Mouse (Mus musculus) gastrocnemius, adult 18-20 months (tissue): Measurements from ENCODE around the gene Pdzd2. TPM values are rescaled to one million over a fixed set of nuclear protein-coding genes. Genes with fewer than 3 reads are reported as not detected.
A peak's percentile ranks its signal among the peaks of the same experiment; 100 is the strongest.

Experiments used
- DNase-seq: peaks from one replicate; pipeline ENCODE4 v3.0.0; 2021; ENCODE audit warnings: low spot score
- total RNA-seq, 2 experiments: library from RNA; stranded (reverse); gene quantifications; 2 replicates each; pipeline ENCODE4 v1.2.3; 2021

Pdzd2 gene
- total RNA-seq, 2 experiments from 2014 or later: 14.1 to 16.3 TPM

DNA sequence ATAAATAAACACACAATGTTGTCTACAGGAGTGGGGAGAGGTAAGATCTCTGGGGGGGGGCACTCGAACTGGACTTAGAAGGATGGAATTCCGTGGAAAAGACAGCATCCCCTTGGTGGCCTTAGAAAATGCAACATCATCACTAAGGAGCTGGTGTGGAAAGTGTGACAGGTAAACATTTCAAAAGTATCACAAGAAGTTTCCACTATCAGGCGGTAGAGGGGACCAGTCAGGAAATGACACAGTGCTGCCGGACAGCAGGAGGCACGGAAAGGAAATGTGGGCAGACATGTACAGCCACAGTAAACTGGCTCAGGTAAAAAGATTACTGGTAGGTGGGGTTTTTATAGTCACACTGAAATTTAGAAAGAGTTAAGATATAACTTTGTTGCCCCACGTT, 160.5 kb downstream of the Pdzd2 start:
- DNase-seq: no peak

DNA sequence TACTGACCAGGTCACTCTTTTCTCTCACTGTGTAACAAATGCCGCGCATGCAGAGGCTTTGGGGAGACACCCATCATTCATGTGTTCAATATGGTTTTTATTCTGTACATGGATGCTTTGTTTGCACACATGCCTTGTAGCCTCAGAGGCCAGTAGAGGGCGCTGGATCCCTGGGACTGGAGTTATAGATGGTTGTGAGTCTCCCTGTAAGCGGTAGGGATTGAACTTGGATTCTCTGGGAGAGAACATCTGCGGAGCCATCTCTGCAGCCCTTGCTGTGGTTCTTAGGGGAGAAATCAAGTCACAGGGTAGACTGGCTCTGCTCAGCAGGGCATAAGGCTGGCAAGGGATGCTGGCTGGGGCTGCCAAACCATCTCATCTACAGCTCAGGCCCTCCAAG, 161.4 kb downstream of the Pdzd2 start:
- DNase-seq: peak; percentile 50

DNA sequence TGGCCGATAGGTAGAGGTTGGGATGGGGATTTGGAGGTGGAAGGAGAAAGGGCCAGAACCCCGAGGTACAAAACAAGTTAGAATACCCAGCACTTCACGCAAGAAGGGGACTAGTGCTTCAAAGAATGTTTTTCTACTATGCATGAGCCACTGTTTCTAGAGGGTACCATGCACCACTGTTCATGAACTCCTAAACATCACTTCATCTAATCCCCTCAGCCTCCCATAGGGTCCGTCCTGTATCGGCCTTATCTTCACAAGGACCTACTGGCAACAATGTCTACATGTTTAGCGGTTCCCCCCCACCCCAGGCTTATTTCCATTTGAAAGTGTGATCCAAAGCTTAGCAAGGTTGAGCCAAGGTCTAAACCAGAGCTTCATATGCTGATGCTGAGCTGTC, 162.0 kb downstream of the Pdzd2 start:
- DNase-seq: no peak

DNA sequence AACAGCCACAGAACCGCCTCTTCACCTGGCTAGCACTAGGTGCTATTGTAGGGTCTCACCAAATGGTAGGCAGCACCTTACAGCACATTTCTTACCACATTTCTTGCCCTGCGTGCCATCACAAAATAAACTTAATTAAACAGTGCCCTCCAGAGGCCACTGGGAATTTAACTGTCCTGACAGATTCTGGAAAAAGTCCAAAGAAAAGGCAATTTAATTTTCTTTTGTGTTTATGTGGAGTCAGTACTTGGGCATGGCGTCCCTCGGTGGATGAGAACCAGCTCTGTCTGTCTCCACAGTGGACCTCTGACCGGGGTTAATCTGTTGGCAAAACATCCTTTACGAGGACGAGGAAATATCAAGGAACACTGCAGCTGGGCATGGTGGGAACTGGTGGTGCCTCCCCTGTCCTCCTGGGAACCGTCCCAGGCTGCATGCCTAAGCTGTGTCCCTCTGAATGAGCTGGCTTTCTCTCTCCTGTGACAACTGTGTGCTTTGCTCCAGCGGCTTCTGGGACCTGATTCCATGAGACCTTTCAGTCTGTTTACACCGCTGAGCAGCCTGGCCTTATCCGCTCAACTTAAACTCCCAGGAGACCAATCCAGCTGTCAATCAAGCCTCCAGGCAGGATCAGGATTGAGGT, 162.5 kb downstream of the Pdzd2 start:
- peak; percentile 63 for DNase-seq

DNA sequence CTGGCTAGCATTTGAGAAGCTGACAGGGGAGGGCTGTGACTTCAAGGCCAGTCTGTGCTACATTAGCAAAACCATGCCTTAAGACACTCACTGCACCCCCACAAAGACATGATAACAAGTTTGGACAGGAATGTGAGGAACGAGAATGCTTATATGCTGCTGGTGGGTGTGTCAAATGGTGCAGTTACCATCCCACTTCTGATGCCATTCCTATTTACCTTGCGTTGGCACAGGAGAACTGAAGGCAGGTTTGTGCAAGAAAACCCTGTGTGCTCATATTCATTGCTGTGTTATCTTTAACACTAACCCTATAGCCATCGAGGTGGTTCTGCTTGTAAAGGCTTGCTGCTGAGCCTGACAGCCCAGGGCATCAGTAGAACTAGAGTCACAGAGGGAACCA, 166.1 kb downstream of the Pdzd2 start:
- no peak for DNase-seq

DNA sequence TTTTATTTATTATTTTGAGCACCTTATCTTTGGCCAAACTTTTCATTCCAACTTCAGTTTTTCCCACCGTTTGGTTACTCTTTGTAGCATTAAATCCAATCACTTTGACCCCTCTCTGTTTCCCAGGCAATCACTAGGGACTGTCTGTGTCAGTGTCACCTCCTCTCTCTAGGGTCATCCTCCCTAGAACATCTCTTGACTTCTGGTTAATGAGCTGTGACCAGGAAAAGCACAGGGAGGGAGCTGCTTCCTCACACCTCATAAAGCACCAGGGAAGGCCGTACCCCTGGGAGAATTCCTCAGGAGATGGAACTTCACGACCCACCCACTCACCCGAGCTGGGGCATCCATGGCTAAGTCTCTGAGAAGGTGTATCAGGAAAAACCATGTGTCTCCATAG, 168.6 kb downstream of the Pdzd2 start:
- DNase-seq: no peak

DNA sequence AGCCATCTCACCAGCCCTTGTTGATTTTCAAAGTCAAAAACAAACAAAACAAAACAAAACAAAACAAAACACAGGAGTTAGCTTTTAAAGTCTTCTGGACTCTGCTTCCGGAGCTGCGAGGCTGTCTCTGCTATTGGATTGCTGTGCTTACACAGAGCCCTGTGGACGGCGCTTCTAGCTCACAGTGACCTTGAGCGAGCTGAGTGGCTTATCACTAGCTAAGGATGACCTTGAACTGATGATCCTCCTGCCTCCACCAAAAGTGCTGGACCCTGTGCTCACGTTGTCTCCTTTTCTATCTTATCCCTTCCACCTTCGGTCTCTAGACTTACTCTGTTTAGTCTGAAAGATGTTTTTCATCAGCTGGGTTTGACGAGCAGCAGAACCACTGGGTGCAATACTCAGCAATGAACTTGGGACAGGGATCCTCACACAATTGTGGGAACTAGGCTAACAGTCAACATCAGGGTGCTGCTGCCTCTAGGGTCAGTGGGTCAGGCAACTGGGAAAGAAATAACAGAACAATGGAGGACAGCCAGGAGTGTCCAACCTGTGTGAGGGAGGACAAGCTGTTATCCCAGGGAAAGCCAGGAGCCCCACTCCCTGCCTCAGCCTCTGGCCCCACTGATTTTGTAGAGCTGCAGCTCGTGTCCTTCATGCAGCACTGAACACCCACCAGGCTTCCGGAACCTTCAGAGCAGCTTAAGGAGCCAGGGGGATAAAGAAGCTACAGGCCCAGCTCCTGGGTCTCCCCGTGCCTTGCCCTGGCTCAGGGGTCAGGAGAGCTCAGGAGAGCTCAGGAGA, 172.9 kb downstream of the Pdzd2 start:
- no peak for DNase-seq

DNA sequence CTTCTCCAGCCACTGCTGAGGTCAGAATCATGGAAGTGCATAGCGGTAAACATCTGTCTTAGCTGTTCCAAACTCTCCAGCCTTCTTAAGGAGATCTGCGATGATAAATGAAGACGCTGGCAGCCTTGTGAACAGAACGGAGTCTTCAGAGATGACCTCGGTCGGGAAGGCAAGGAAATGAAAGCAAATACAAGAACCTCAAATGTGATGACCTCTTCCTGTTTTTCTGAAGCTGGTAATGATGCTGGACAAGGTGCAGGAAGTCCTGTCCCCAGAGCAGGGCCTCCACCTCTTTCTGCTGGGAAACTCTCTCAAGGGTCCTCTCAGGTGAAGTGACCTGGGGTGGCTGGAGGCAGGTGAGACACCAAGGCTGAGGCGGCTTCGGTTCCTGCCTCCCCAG, 174.4 kb downstream of the Pdzd2 start:
- DNase-seq: no peak

DNA sequence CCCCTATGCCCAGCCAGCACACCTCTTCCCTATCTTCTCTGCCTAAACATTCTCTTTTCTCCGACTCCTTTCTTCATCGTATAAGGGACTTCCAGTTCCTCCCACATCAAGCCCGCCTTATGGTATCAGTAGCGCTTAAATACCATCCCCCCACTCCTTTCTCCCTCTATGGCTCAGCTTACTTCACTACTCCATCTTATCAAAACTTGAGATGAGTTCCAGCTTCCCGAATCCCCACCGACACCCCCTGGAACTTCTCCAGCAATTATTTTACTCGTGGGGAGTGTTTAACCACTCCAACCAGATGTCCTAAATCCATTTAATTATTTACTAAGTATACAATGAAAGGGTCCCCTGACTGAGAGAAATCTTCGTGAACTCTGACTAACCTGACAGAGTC, 179.2 kb downstream of the Pdzd2 start:
- DNase-seq: no peak

DNA sequence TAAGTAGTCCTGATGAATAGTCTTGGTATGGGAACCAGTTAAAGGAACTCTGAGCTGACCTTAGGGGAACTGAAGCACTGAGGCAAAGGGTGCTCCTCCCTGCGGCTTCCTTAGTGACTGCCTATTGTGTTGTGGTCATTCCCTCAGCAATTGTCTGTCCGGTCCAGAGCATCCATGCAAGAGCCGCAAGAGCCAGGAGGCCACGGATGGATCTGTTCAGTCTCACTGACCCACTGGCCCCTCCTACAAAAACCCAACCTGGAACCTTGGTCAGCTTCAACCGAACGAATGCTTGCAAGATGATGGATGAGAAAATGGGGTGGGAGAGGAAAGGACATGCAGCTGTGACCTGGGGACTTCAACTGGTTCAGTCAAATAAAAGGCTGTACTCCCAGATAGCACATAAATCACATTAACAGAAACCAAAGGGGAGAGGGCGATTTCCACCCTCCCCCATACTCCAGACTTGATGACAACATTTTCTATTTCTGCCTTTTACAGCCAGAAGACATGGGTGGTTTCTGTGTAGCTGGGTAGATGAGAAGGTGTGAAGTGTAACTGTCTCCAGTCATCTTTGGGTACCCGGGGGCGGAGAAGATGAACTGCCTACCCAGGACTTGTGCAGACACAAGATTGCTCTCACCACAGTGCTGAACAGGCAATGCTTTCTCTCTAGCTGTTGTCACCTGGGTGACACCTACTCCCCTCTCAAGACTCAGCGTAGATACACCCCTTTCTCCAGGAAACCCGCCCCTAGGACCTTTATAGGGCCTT, 181.9 kb downstream of the Pdzd2 start:
- no peak for DNase-seq

DNA sequence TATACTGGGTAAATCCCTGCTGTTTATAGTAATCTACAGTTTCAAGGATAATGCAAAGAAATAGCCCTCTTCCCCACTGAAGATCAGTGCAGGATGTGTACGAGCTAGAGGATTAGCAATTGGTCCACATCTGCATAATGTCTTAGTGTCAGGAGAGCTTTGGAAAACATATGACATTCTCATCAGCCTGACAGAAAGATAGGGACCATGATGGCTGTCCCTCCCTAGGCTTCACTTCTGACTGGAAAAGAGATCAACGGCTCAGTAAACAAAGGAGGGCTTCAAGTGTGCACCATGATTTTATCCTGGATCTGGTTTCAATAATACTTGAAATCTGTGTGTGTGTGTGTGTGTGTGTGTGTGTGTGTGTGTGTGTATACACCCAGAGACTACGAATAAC, 186.5 kb downstream of the Pdzd2 start:
- DNase-seq: no peak

DNA sequence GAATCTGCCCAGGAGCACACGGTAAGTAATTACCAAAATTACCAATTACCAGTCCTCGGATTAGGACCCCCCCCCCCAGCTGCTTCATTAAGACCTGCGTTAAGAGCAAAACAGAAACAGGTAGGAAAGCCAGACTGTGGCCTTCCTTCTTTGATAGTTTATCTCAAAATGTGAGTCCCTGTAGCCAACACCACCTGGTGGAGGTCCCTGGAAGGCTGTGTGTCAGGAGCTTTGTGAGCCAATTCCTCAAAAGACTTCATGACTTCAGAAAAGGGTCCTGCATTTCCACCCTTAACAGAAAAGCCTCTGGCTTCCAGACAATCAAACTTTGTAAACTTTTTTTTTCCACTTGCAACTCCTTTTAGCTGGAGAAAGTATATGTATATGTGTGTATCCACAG, 188.8 kb downstream of the Pdzd2 start:
- DNase-seq: no peak

DNA sequence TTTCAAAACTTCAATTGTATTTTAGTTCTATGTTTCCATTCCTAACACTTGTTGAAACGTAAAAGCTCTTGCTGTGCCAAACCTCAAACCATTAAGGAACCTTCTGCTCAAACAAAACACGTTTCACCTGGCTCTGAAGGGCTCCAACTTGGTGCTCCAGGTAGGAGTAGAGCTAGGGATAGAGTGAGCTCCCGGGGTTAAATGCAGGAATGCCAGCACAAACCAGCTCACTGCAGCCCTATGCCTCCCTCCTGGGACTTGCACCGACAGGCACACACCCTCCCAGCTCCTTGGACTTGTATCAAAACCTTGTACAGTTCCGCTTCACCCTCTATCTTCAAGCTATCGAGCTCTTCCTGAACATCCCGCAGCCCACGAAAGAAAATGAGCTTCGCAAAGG, 189.3 kb downstream of the Pdzd2 start:
- no peak for DNase-seq

DNA sequence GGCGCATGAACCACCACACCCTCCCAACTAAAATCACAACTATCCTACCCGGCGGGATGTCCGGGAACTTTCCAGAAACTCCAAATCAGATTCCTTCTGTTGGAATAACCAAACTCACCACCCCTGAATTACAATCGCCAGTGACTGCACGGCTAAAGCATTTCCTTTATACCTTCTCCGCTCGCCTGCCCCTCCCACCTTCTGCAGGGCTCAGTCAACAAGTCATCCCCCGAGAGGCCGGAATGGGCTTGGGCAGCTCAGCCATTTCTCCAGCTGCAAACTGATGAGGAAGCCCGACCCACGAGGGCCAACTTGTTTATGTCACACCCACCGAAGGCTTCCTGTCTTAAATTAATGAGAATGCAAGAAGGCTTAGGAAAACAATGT, 189.8 kb downstream of the Pdzd2 start:
- DNase-seq: peak; percentile 80

DNA sequence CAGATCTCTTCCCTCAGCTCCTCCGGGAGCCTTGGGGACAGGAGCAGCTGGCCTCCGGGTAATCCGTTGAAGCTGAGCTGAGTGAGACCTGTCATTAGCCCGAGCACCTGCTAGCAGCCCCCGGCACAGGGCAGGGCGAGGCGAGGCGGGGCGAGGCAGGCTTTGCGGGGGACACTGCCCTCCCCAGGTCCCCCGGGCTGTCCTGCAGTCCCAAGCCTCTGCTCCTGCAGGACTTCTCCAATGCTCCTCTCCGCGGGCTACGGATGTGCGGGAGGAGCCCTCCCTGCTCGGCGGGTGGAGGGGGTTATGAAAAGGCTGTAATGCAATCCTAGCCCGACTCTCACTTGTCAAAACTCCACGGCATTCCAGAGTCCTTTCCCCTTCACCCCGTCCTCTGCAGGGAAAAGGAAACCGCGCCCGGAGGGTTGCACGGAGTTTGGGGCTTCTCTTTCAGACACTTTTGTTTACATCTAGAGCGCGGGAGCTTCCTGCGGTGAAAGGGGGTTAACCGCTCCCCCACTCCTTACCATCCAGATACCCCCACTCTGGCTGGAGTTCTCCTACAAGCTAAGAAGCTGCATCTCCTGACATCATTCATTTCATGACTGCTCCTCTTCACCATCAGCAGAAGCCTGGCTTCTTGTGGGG, 190.3 kb downstream of the Pdzd2 start:
- peak; percentile 50 for DNase-seq

DNA sequence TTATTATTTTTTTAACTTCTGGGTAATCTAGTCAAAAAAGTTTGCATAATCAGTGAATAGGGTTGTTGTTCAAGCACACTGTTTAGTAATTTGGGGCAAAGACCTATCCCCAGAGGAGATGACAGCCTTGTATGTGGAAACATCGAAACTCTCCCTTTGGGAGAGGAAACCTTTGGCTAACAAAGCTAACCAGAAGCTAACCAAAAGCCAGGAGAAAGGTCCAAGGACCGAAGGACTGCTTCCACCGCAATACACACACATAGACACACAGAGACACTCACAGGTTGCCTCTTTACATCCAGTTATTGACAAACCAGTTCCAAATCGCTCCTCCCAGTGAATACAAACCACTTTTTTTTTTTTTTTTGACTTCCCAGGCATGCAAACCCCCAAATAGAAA, 191.0 kb downstream of the Pdzd2 start:
- DNase-seq: peak; percentile 49

DNA sequence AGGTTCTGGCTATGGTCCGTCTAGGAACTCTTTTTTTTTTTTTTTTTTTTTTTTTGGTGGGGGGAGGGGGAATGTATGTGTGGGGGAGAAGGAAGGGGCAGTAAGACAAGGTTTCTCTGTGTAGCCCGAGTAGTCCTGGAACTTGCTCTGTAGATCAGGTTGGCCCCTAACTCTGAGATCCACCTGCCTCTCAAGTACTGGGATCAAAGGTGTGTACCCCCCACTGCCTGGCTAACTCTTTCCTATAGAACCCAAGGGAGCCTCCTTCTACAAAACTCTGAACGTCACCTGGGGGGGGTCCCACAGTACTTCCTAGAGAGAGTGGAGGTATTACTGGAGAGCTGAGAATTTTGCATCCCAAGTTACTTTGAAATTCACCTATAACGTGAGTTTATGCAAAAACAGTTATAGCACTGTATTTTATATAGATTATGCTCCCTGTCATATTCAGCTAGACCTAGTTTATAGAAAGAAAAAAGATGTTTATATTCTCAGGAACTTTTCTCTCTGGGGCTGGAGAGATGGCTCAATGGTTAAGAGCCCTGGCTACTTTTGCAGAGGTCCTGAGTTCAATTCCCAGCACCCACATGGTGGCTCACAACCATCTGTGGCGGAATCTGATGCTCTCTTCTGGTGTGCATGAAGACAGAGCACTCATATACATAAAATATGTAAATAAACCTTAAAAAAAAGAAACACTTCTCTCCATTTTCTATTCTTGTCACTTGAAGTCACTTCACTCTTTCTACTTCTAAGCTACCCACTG, 191.9 kb downstream of the Pdzd2 start:
- no peak for DNase-seq

DNA sequence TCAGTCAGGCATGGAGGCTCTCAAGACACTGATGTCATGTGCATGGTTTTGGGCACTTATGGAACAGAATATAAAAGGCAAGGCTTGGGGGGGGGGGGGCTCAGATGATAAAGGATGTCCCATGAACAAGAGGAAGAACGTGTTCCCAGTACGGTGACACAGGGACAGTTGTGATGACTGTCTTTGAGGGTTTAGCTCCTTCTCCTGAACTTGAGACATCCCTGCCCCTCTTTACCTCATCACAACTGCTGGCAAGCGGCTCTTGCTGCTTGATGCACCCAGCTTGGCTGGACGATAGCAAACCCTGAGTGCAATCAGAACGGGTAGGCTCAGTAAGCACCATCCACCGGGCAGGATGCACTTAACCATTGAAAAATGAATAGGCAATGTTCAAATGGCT, 192.9 kb downstream of the Pdzd2 start:
- DNase-seq: no peak

DNA sequence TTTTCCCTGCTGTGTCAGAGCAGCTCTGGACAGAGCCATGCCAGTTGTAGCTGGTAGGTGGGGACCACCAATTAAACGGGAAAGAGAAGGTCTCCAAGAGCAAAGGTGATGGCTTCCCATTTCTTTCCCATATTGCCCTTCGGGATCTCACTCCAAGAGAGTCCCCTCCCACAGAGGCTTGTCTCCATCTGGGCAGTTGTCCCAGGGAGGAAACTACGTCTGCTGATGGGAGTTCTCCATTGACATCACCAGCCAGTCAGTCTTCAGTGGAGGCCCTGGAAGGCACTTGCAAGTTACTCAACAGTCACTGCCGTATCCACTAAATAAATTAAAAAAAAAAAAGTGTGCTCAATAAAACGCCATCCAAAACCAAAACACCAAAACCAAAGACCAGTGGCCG, 194.1 kb downstream of the Pdzd2 start:
- DNase-seq: peak; percentile 57

DNA sequence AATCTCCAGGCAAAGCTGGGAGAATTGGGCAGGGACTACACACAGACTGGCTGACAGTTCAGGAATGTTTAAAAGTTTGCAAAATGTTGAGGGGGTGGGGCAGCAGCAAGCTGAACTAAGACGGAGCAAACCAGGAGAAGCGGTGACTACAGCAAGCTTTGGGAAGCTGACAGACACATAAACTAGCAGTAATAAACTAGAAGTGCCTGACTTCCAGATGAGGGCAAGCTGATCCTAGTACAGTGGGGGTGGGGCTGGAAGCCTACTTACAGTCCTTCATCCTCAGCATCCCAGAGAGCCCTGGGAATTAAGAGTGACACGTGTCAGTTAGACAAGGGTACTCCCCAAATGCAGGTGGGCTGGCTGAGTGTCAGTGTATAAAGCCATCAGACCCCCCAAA, 194.5 kb downstream of the Pdzd2 start:
- no peak for DNase-seq

DNA sequence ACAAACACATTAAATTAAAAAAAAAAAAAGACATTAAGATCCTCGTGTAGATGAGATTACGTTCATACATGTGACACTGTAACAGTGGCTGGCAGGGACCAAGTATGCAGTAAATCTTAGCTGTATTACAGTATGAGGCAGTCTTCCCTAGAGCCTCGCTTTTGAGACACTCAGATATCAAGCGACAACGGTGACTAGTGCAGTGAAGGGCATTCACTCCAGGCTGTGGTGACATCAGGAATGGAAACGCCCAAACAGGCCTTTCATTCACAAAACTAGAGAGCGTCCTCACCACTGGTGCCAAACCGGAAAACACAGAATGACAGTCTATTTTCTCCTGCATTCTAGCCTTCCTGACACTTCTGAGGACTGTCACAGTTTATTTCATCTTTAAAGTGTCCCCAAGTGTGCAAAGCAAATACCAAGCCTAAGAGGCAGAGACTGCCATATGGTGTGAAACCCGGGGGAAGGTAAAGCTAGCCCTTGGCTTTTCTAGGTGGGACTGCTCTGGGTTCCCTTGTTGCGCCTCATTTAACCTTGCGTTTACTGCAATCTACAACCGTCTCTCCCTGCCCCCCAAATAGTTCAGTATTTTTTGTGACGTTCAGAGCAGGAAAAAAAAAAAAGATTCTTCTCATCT, 195.9 kb downstream of the Pdzd2 start:
- no peak for DNase-seq
